ENCODE assay signal across 8 mouse cellular contexts in genomic region chr6:50261922-50262261, GRCm38 (mm10). TPM values are rescaled to one million over a fixed set of nuclear protein-coding genes. Genes with fewer than 3 reads are reported as not detected.
DNase-seq lines count a peak whose midpoint lies in the region; ATAC-seq and TF ChIP-seq lines count a peak whose summit lies in the region.

No protein-coding gene starts in this region.

- peaks cover 3% of the 10 kb centered on the region; the same call in 1 of the 2 replicates for H3K4me1 ChIP-seq in liver, adult 2 months (ENCODE audit: control insufficient read depth, insufficient read depth, low read length)
- no peaks in the 10 kb centered on the region; the same call in 1 of the 2 replicates for H3K4me1 ChIP-seq in embryonic fibroblast, embryonic 13.5 days (ENCODE audit: control insufficient read depth, insufficient read depth, low read length)
- peaks cover 4% of the 10 kb centered on the region for H3K4me1 ChIP-seq in intestine, postnatal 0 days (replicated peaks; ENCODE audit: control insufficient read depth, insufficient read depth, low read length)
- peaks cover 15% of the 10 kb centered on the region for H3K4me1 ChIP-seq in neural tube, embryonic 12.5 days

- H3K27me3 ChIP-seq in liver, adult 2 months (ENCODE audit: control insufficient read depth, insufficient read depth, low read length): no peaks in the 10 kb centered on the region
- H3K27me3 ChIP-seq in intestine, postnatal 0 days (replicated peaks; ENCODE audit: control insufficient read depth, insufficient read depth, low read length): no peaks in the 10 kb centered on the region
- H3K27me3 ChIP-seq in neural tube, embryonic 12.5 days (replicated peaks): no peaks in the 10 kb centered on the region

- TF ChIP-seq POLR2A in liver, adult 2 months (IDR thresholded peaks at IDR 0.05; ENCODE audit: extremely low read depth, insufficient read depth, low read length): no peak
- no peak for TF ChIP-seq POLR2A in embryonic fibroblast, embryonic 13.5 days (IDR thresholded peaks at IDR 0.05; ENCODE audit: low read depth, low read length)

- DNase-seq in liver, adult 2 months (ENCODE audit: extremely low read depth, low read depth, low spot score): no peak
- DNase-seq in liver: no peak
- no peak for DNase-seq in thymus, postnatal 14 days
- no peak for DNase-seq in embryo, embryonic 10.5 days (ENCODE audit: low spot score)
- no peak for DNase-seq in right cerebral cortex, postnatal 4 days

- no peak for TF ChIP-seq CTCF in liver, adult 2 months (IDR thresholded peaks at IDR 0.05; ENCODE audit: low read depth, low read length)
- TF ChIP-seq CTCF in embryonic fibroblast, embryonic 13.5 days (IDR thresholded peaks at IDR 0.05; ENCODE audit: borderline replicate concordance, insufficient read depth, low read length): no peak
- TF ChIP-seq CTCF in intestine, postnatal 0 days (IDR thresholded peaks at IDR 0.05; ENCODE audit: low read depth): no peak

- 2% methylated on average over 6 of the region's 6 CpGs for WGBS in liver, adult 2 months
- 1% methylated on average over 6 of the region's 6 CpGs for WGBS in intestine, postnatal 0 days
- WGBS in neural tube, embryonic 12.5 days: 2% methylated on average over 6 of the region's 6 CpGs

- H3K27ac ChIP-seq in liver, adult 2 months (replicated peaks; ENCODE audit: insufficient read depth, low read depth, low read length): no peak overlapping the region
- no peak overlapping the region for H3K27ac ChIP-seq in embryonic fibroblast, embryonic 13.5 days (ENCODE audit: insufficient read depth, low read length)
- peak overlapping the region; percentile 23 for H3K27ac ChIP-seq in intestine, postnatal 0 days (ENCODE audit: low read depth, low read length)
- H3K27ac ChIP-seq in neural tube, embryonic 12.5 days: no peak overlapping the region

- no peaks in the 10 kb centered on the region for H3K9me3 ChIP-seq in intestine, postnatal 0 days (ENCODE audit: control insufficient read depth)
- no peaks in the 10 kb centered on the region for H3K9me3 ChIP-seq in neural tube, embryonic 12.5 days

- no peak; the same call in 1 of the 2 replicates for ATAC-seq in intestine, postnatal 0 days
- ATAC-seq in neural tube, embryonic 12.5 days (ENCODE audit: low FRiP score, low read depth): no peak

- no peaks in the 10 kb centered on the region for H3K79me2 ChIP-seq in liver, adult 2 months (ENCODE audit: control insufficient read depth, insufficient read depth, low read length)

- peak overlapping the region; percentile 78 for H3K4me2 ChIP-seq in intestine, postnatal 0 days (replicated peaks; ENCODE audit: low read depth)
- peak overlapping the region; percentile 77 for H3K4me2 ChIP-seq in neural tube, embryonic 12.5 days (replicated peaks)

- no peak overlapping the region for H3K9ac ChIP-seq in liver, adult 2 months (ENCODE audit: low read depth, low read length)
- peak overlapping the region; percentile 60 for H3K9ac ChIP-seq in intestine, postnatal 0 days (ENCODE audit: low read depth, low read length)
- peak overlapping the region; percentile 69 for H3K9ac ChIP-seq in neural tube, embryonic 12.5 days

- no peaks in the 10 kb centered on the region for H3K36me3 ChIP-seq in liver, adult 2 months (ENCODE audit: control insufficient read depth, insufficient read depth, low read length)
- no peaks in the 10 kb centered on the region for H3K36me3 ChIP-seq in intestine, postnatal 0 days (ENCODE audit: control insufficient read depth, insufficient read depth)
- H3K36me3 ChIP-seq in neural tube, embryonic 12.5 days: no peaks in the 10 kb centered on the region

- H3K4me3 ChIP-seq in liver, adult 2 months (ENCODE audit: insufficient read depth, low read depth, low read length): peak overlapping the region; percentile 47; the same call in 1 of the 2 replicates
- peak overlapping the region; percentile 19 for H3K4me3 ChIP-seq in embryonic fibroblast, embryonic 13.5 days (ENCODE audit: insufficient read depth, low read length)
- peak overlapping the region; percentile 50 for H3K4me3 ChIP-seq in intestine, postnatal 0 days (ENCODE audit: low read depth, low read length)
- peak overlapping the region; percentile 54 for H3K4me3 ChIP-seq in neural tube, embryonic 12.5 days

RNA-seq across cellular contexts. Expression of gene Gsdme, which starts 1.8 kb away (rescaled TPM):
- total RNA-seq in liver, adult 2 months (2014; rRNA removed): 1.0 and 1.4 TPM in 2 replicates
- 0.87 and 1.2 TPM in 2 replicates for polyA plus RNA-seq in liver, adult 2 months (2012; rRNA removed)
- polyA plus RNA-seq in embryonic fibroblast, embryonic 13.5 days (2011; ENCODE audit: insufficient read length, low read depth, missing spikeins): 4.6 and 4.7 TPM in 2 replicates
- 25.6 and 27.0 TPM in 2 replicates for polyA plus RNA-seq in intestine, postnatal 0 days (2015; fragmentation: Nextera tagmentation; extraction: Ambion mirVana)
- polyA plus RNA-seq in neural tube, embryonic 12.5 days (2016; fragmentation: Nextera tagmentation; extraction: Ambion mirVana): 52.7 and 53.4 TPM in 2 replicates
